Mouse (Mus musculus) limb, embryonic 11.5 days (tissue): ENCODE results near the gene Ccdc51. TPM values are rescaled to one million over a fixed set of nuclear protein-coding genes. Genes with fewer than 3 reads are reported as not detected.

Source experiments
- ATAC-seq: fragments of 200-750 bp; cut with Nextera tagmentation; 2 replicates; pipeline ENCODE4 v1.8.0; 2017; ENCODE audit warnings: low read depth; ENCODE audit not compliant: insufficient number of reproducible peaks, low FRiP score, low TSS enrichment
- DNase-seq: peaks from one replicate; pipeline ENCODE4 v3.0.0-alpha.2; 2015; ENCODE audit warnings: low spot score
- H3K27ac ChIP-seq: fragments of 300-500 bp; sonication (generic); replicated peaks from 2 replicates; pipeline ENCODE4 v1.5.1; 2014; ENCODE audit warnings: low read depth, mild to moderate bottlenecking, low read length
- H3K27me3 ChIP-seq: fragments of 300-500 bp; sonication (generic); 2 replicates; pipeline ENCODE4 v1.6.1; 2014; ENCODE audit warnings: mild to moderate bottlenecking, low read length, mixed read lengths; ENCODE audit not compliant: control insufficient read depth, insufficient read depth
- H3K36me3 ChIP-seq: fragments of 300-500 bp; sonication (generic); 2 replicates; pipeline ENCODE4 v1.6.1; 2014; ENCODE audit warnings: mild to moderate bottlenecking, low read length, moderate library complexity, mixed read lengths; ENCODE audit not compliant: control insufficient read depth, insufficient read depth
- H3K4me1 ChIP-seq: fragments of 300-500 bp; sonication (generic); 2 replicates; pipeline ENCODE4 v1.6.1; 2014; ENCODE audit warnings: low read length, mixed read lengths; ENCODE audit not compliant: control insufficient read depth, insufficient read depth
- H3K4me2 ChIP-seq: fragments of 300-500 bp; sonication (generic); 2 replicates; pipeline ENCODE4 v1.6.1; 2014; ENCODE audit warnings: low read depth, mild to moderate bottlenecking, moderate library complexity; ENCODE audit not compliant: severe bottlenecking
- H3K4me3 ChIP-seq: fragments of 300-500 bp; sonication (generic); 2 replicates; pipeline ENCODE4 v1.5.1; 2014; ENCODE audit warnings: low read depth, low read length
- H3K9ac ChIP-seq: fragments of 300-500 bp; sonication (generic); 2 replicates; pipeline ENCODE4 v1.6.1; 2014; ENCODE audit warnings: mild to moderate bottlenecking, low read length
- H3K9me3 ChIP-seq: fragments of 300-500 bp; sonication (generic); 2 replicates; pipeline ENCODE4 v1.6.1; 2016; ENCODE audit warnings: low read length; ENCODE audit not compliant: control insufficient read depth
- WGBS: fragments of 180-500 bp; shearing (Covaris S2); extraction: QIAGEN DNeasy Blood & Tissue Kit; methylation state at CpG from one replicate; pipeline ENCODE4 v1.1.7; 2014; 5-methylcytosine and 5-hydroxymethylcytosine counted together
- polyA plus RNA-seq: library from polyadenylated mRNA; unstranded; fragments of >200 nt; fragmentation: Nextera tagmentation; extraction: Ambion mirVana; gene quantifications from 2 replicates; pipeline ENCODE4 v1.2.1, GENCODE M21; 2014

The Ccdc51 gene
- polyA plus RNA-seq, 1 experiment from 2014 or later: 14.9 TPM

DNA sequence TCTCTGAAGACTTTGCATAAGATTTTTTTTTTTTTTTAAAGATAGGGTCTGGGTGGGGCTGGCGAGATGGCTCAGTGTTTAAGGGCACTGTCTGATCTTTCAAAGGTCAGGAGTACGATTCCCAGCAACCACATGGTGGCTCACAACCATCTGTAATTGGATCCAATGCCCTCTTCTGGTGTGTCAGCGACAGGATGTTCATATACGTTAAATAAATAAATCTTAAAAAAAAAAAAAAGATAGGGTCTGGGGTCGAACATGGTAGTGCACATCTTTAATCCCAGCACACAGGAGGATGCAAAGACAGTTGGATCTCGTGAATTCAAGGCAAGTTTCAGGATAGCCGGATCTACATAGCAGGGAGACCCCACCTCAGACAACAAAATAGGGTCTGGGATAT lies 33.0 kb upstream of the Ccdc51 start:
- 86% methylated on average over 7 of the region's 7 CpGs for WGBS
- Histone ChIP-seq H3K4me1 (peaks cover under 1% of the 10 kb centered on the region; the same call in 1 of the 2 replicates), H3K4me2 (no peak overlapping the region), H3K4me3 (no peak overlapping the region), H3K9ac (no peak overlapping the region), H3K27me3 (no peaks in the 10 kb centered on the region), H3K27ac (no peak overlapping the region), H3K9me3 (no peaks in the 10 kb centered on the region), H3K36me3 (no peaks in the 10 kb centered on the region; the same call in 1 of the 2 replicates)
- DNase-seq (no peak), ATAC-seq (no peak)

DNA sequence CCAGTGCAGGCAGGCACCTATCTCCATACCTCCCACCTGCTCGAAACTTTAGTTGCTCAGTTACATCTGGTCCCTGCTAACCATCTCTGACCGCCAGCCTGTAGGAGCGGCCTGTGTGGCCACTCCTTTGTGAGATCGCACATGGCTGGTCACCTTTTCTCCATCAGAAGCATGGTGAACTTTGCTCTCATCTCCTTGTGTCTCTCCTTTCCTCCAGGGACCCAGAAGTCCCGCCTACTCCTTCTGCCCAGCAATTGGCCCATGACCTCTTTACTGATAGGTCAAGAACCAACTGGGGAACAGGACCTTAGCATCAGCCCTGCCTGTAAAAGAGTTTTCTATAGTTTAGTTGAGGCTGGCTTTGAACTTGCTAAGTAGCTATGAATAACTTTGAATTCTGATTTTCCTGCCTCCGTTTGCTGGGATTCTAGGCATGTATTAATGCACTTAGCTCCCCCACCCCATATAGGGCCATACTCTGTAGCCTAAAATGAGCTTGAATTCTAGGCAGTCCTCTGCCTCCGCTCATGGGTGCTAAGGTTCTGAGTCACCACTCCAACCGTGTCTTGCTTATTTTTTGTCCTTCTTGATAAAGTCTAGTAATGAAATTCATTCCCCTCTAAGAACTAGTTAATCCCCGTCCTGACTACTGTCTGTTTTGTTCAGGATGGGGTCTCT lies 32.2 kb upstream of the Ccdc51 start:
- DNase-seq: no peak
- 85% methylated on average over 9 of the region's 9 CpGs for WGBS
- H3K4me1 ChIP-seq: peaks cover 7% of the 10 kb centered on the region; the same call in 1 of the 2 replicates
- no peaks in the 10 kb centered on the region for H3K27me3 ChIP-seq
- no peak overlapping the region for H3K4me3 ChIP-seq
- no peaks in the 10 kb centered on the region; the same call in 1 of the 2 replicates for H3K36me3 ChIP-seq
- H3K27ac ChIP-seq: no peak overlapping the region
- H3K9ac ChIP-seq: no peak overlapping the region
- H3K4me2 ChIP-seq: no peak overlapping the region
- H3K9me3 ChIP-seq: no peaks in the 10 kb centered on the region
- no peak for ATAC-seq

DNA sequence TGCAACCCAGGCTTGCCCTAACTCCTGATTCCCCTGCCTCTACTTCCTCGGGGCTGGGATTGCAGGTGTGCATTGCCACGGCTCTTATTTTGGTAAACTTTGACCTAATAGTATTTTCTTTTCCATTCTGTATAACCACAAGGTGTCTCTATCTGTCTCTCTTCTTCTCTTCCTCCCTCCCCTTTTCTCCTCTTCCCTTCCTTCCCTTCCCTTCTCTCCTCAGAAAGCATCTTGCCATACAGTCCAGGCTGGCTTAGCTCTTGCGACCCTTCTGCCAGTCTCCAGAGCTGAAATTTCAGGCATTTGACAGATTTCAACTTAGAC lies 31.7 kb upstream of the Ccdc51 start:
- Histone ChIP-seq H3K4me2 (no peak overlapping the region), H3K9ac (no peak overlapping the region), H3K4me3 (no peak overlapping the region), H3K27ac (no peak overlapping the region), H3K4me1 (peaks cover 8% of the 10 kb centered on the region; the same call in 1 of the 2 replicates), H3K36me3 (no peaks in the 10 kb centered on the region; the same call in 1 of the 2 replicates), H3K9me3 (no peaks in the 10 kb centered on the region), H3K27me3 (no peaks in the 10 kb centered on the region)
- ATAC-seq: no peak
- DNase-seq: no peak
- WGBS: 81% methylated on average over 3 of the region's 3 CpGs

DNA sequence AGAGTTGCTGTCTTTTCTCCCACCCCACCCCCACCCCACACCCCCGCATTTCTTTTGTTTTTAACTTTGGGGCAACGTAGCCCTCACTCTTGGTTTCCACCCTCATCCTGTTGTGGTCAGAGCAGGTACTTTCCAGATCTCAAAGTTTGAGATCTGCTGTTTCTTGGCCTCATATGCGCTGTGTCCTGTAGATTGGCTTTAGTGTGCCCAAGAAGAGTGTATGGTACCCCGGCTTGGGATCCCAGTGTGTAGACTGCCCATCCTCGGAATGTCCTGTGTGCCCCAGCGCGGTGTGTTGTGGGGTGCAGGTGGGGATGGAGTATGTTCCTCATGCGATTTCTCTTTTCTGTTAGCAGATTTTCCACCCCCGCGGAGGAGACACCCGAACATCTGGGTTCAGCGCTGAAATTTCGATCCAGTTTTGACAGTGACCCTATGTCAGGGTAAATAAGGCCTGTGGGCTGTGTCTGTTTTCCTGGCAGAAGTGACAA lies 31.2 kb upstream of the Ccdc51 start:
- Histone ChIP-seq H3K4me2 (no peak overlapping the region), H3K9me3 (no peaks in the 10 kb centered on the region), H3K36me3 (no peaks in the 10 kb centered on the region; the same call in none of the 2 replicates), H3K27me3 (no peaks in the 10 kb centered on the region), H3K4me1 (peaks cover 8% of the 10 kb centered on the region; the same call in 1 of the 2 replicates), H3K27ac (no peak overlapping the region), H3K4me3 (no peak overlapping the region), H3K9ac (no peak overlapping the region)
- DNase-seq: no peak
- 88% methylated on average over 13 of the region's 13 CpGs for WGBS
- ATAC-seq: no peak

DNA sequence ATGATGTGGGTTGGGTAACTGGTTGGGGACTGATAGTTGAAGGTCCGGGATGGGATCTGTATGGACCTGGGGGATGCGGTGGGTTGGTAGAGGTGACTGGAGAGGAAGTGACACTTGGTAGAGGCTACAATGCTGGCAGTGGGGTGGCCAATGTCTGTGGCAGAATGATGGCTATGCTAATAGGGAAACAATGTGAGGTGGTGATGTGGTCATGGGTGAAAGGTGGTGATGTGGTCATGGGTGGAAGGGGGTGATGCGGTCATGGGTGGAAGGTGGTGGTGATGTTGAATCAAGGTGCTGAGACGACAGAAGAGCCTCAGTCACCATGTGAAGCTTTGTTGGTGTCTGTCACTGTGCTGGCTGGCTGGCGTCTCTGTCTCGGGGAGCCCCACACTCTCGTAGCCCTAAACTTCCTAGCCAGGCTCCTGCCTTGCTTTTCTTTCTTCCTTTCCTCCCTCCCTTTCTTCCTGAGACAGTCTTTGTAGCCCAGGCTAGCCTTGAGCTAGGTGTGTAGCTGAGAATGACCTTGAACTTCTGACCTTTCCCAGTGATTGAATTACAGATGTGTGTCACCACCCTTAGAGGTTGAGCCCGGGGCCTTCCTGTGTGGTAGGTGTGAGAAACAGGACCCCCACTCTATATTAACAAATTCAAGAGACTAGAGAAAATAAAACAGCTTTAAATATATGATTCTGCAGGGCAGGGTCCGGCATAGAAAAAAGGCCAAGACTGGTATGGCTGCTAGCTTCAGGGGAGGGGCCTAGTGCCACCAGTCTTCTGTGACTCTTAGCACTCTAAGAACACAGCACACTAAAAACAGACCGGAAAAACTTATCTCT lies 30.4 kb upstream of the Ccdc51 start:
- Histone ChIP-seq H3K4me3 (no peak overlapping the region), H3K27me3 (no peaks in the 10 kb centered on the region), H3K27ac (no peak overlapping the region), H3K36me3 (peaks cover under 1% of the 10 kb centered on the region), H3K9ac (no peak overlapping the region), H3K4me2 (no peak overlapping the region), H3K4me1 (peaks cover 8% of the 10 kb centered on the region; the same call in 1 of the 2 replicates), H3K9me3 (no peaks in the 10 kb centered on the region)
- DNase-seq (no peak), ATAC-seq (no peak)
- 89% methylated on average over 10 of the region's 10 CpGs for WGBS

GRCm38 (mm10) chr9:109052490-109053260 lies 29.6 kb upstream of the Ccdc51 start:
- H3K4me3 ChIP-seq: no peak overlapping the region
- 90% methylated on average over 9 of the region's 9 CpGs for WGBS
- DNase-seq (no peak), ATAC-seq (no peak)
- peaks cover 8% of the 10 kb centered on the region; the same call in 1 of the 2 replicates for H3K4me1 ChIP-seq
- H3K9ac ChIP-seq: no peak overlapping the region
- no peak overlapping the region for H3K4me2 ChIP-seq
- no peaks in the 10 kb centered on the region for H3K9me3 ChIP-seq
- no peaks in the 10 kb centered on the region for H3K27me3 ChIP-seq
- peaks cover 4% of the 10 kb centered on the region for H3K36me3 ChIP-seq
- H3K27ac ChIP-seq: no peak overlapping the region

- Histone ChIP-seq H3K27me3 (no peaks in the 10 kb centered on the region), H3K36me3 (peaks cover 9% of the 10 kb centered on the region), H3K27ac (no peak overlapping the region), H3K4me1 (peaks cover 8% of the 10 kb centered on the region; the same call in 1 of the 2 replicates), H3K9ac (no peak overlapping the region), H3K4me2 (no peak overlapping the region), H3K4me3 (no peak overlapping the region), H3K9me3 (no peaks in the 10 kb centered on the region)
- no peak for ATAC-seq
- no peak for DNase-seq
- WGBS: 80% methylated on average over 3 of the region's 3 CpGs
These were observed 28.9 kb upstream of the Ccdc51 start for GRCm38 (mm10) chr9:109053366-109053765.

- Histone ChIP-seq H3K4me2 (no peak overlapping the region), H3K36me3 (peaks cover 9% of the 10 kb centered on the region), H3K27ac (no peak overlapping the region), H3K9ac (no peak overlapping the region), H3K4me1 (peaks cover 8% of the 10 kb centered on the region; the same call in 1 of the 2 replicates), H3K4me3 (no peak overlapping the region), H3K27me3 (no peaks in the 10 kb centered on the region), H3K9me3 (no peaks in the 10 kb centered on the region)
- ATAC-seq (no peak), DNase-seq (no peak)
- 79% methylated on average over 6 of the region's 6 CpGs for WGBS
These were observed 28.4 kb upstream of the Ccdc51 start for GRCm38 (mm10) chr9:109053851-109054250.
